Mouse (Mus musculus) skeletal muscle tissue, adult 2 months (tissue): ENCODE data around the gene Cacna1b.

Experiments
- DNase-seq: peaks from one replicate; pipeline ENCODE4 v3.0.0-alpha.2; 2012; ENCODE audit warnings: low read depth, low spot score

Gene Cacna1b

DNA sequence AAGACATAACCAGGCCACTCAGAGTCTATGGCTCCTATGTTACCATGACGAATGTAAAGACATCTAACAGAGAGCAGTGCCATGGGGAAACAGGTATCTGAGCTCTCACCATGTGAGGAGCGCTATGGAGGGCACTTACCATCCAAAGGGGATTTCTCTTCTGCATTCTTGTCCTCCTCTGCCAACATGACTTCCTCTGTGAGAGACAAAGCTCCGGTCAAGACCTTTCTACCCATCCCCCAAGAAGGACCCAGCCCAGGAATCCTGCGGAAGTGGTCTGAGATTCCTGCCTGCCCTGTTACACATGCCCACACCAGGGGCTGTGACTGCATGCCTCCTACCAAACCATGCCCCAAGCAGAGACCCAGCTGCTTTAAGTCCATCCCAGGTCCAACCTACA, 44.0 kb downstream of the Cacna1b start:
- DNase-seq, result no peak

DNA sequence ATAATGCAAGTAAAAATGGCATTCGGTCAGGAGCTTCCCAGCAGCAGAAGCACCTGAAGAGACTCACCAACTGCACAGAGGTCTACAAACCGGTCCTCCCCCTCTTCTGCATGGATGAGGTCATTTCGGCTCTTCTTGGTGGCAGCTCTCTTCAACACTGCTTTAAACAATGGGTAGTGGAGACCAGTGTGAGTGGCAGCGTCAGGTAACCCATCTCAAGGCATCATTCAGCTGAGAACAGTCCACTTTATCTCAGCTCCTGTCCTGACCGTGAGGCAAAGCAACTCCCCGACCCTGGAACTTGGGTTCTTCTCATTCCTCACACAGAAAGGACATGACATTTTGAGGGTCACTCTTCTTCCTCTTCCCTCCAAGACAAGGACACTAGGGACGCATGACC, 45.0 kb downstream of the Cacna1b start:
- DNase-seq, result no peak

DNA sequence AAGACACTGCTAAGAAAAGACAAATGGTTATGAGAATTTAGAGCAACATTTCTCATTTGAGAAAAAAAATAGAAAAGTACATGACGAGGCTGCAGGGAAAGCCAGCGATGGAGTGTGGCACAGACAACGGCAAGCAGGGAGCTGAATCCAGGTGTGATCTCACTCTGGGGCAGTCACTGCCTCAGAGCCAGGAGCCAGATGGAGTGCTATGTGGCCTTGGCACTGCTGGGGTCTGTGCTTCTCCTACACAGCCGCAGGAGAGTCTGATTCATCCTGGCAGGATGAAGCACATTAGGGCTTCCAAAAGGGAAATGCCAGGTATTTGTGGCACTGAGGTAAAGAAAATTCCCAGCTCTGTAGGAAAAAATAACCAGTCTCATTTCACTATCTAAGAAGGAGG, 45.5 kb downstream of the Cacna1b start:
- no peak for DNase-seq

DNA sequence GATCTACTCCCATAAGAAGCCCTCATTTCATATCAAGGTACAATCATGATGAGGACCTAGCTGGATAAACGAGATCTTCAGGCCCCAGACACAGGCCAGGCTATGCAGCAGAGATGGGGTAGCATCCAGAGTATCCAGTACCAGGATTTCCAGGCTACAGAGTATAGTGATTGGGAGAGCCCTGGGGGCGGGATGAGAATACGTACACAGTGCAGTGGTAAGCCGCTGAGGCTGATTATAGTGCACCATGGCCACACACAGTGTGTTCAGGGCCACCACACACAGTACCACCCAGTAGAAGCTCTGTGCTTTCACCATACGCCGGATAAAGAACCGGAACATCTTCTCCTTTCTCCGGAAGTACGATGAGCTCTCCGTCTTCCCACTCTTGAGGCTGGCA, 57.0 kb downstream of the Cacna1b start:
- DNase-seq, result no peak

DNA sequence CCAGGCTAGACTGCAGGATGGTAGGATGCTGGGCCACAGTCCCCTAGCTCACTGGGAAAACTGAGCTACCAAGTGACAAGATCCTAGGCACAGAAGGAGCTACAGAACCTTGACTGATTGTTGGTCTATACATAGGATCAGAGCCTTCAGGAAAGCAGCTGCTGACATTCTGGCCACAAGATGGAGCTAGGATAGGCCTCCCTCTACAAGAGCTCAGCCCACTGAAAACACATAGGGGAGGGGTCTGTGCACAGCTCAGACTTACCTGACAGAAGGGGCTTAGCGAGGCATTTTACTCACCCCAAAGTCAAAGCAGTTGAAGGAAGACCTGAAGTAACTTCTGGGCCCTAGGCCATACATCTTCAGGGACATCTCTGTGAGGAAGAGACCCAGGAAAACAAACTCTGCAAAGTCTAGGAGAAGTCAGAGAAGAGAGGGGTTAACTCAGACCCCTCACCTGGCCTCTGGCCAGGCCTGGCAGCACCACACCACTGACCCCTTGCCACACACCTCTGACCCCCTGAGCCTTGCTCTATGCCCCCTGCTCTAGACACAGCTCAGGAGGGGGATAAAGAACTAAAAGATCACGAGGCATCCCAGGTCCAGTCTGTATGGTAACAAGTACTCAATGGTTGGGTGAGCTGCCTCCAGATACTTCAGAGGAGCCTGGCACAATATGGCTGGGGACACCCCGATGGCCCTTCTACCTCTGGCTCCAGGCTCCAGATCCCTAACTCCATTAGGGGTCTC, 60.6 kb downstream of the Cacna1b start:
- DNase-seq, result no peak

DNA sequence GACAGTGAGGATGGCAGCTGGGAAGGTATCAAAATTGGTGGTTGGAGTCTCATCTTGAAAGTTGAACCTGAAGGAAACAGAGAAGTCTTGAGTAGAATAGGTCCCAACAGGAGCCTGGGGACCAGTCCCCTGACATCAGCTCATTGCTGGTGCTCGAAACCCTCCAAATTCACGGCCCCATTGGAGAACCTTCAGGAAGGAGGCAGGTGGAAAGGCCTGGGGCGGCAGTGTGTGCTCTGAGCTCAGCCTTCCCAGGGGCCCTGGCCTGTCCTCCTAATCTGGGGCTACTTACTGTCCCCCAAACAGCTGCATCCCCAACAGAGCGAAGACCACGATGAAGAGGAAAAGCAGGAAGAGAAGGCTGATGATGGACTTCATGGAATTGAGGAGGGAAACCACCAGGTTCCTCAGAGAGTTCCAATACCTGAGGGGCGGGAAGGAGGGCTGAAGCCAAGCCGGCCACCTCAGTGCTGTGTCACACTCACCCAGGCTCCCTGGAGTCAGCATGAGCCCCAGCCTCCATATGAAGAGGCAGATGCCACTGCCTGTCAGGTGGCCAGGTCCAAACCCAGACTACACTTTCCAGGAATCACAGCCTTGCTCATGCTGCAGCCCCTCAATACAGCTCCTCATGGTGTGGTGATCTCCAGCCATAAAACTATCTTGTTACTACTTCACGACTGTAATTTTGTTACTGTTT, 65.5 kb downstream of the Cacna1b start:
- no peak for DNase-seq

DNA sequence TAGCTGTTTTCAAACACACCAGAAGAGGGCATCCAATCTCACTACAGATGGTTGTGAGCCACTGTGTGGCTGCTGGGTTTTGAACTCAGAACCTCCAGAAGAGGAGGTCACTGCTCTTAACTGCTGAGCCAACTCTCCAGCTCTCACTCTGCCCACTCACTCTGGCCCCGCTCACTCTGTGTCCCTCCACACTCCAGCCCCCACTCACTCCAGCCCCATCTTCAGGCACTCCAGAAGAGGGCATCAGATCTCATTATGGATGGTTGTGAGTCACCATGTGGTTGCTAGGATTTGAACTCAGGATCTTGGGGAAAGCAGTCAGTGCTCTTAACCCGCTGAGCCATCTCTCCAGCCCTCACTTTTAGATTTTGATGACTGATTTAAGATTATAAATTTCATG, 70.6 kb downstream of the Cacna1b start:
- no peak for DNase-seq

DNA sequence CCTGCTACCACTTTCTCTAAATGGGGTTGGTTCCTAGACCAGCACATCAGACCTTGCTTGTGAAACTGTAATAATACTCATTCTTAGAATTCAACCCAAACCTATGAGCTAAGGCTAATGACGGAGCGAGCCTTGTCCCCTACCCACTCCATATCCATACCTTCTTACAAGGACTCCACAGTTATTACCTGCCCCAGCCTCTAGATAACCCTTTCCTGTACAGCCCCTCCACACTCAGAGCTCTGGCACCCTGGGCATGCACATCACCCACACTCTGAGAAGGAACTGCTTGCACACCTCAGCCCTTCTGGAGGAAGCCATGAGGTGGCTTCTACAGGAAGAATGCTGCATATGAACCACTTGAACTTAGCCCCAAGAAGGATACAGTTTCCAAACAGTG, 72.6 kb downstream of the Cacna1b start:
- no peak for DNase-seq

DNA sequence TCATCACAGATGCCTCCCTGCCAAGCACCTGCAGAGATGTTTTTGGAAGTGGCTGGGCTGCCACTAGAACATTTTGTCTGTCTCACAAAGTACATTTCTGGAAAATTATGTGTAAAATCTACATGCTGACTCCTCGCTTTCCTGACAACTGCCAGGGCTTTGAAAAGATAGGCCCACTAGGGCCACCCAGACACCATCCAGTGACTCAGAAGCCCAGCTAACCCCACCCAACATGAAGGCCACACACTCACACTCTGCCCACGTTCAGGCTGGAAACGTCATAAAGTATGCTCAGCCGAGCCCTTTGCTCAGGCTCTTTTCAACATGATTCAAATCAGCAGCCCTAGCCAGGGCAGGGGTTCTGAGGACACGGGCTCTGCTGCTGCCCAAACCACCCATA, 77.6 kb downstream of the Cacna1b start:
- no peak for DNase-seq

DNA sequence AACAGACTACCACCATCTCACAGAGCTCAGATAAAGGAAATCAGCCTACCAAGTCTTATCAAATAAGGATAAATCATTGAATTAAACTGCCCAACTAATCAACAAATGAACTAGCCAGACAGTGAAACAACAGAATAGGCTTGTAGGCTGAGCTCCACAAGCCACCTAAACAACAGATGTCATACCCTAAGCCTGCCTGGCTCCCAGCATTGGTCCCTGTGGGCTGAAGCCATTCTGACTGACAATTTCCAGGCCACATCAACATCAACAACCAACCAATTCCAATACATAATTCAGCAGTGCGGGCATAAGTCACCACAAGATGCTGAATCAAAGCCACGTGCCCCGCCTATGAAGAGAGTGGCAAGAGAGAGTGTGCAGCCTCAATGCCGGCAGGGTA, 78.2 kb downstream of the Cacna1b start:
- no peak for DNase-seq

DNA sequence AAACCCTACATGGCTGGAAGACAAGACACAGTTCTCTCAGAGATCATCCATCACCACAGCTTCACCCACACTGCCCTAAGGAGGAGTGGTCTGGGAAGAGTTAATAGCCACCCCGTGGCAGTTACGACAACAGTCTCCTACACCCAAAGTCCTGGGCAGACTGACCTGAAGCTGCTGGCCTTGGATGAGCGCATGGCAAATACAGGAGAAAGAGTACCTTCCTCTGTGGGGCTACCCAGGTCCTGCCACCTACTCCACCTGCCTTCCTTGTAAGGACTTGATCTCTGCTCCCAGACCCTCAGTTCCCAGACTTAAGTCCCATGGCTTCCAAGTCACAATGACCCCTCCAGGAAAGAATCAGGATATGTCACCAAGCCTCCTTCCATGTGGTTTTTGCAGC, 79.7 kb downstream of the Cacna1b start:
- no peak for DNase-seq

DNA sequence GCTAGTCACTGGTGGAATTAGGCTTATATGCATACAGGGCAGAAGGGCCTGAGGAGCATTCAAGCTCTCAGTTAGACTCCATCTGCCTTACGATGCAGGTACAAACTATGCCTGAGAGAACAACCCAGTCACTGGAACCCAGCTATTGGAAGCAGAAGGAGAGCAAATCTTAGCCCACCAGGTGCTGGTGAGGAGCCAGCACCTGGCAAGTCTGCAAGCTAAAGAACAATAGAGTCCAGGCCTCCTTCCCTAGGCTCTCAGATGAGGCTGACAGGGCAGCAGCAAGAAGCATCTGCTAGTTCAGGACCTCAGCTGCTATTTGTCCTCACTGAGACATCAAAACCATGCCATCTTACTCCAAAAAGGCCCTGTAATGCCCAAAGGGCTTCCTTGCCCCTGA, 82.2 kb downstream of the Cacna1b start:
- no peak for DNase-seq

DNA sequence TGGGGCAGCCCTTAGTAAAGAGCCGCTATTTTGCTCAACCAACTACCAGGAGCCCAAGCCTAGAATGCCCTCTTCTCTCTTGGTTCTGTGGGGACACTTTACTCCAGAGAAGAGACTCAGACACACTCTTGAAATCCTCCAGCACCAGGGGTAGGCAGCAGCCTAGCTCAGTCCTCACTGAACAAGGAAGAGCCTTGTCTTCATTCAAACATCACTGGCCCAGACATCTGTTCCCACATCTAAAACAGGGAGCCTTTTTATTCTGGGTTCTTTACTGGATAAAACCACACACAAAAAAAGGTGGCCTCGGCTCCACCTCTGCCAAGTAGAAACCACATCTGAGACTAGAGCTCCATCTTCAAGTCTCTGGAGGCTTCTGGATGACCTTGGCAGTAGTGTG, 82.8 kb downstream of the Cacna1b start:
- no peak for DNase-seq

DNA sequence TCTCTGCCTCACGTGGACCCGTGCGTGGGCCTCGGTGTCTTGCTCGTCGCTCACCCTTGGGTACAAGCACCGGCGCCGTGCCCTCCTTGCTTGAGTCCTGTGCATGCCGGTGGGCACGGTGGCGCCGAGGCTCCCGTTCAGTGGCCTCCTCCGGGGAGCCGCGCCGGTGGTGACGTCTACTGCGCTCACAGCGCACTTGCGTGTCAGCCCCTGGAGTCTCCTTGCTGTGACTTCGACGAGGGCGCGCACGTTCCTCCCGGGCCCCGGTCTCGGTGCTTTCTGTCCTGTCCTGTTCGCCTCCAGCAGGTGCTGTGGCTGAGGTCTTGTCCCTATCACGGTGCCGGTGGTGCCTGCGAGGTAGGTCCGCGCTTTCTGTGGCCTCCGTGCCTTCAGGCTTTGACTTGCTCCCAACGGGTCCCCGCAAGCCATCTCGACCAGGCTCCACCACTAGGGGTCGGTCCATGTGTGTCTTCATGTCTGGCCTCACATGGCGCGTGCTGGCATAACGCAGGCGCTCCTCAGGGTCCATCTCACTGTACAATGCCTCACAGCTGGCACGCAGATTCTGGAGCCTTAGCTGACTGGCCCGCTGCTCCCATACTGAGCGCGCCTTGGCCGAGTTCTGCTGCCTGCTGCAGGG, 83.8 kb downstream of the Cacna1b start:
- no peak for DNase-seq

DNA sequence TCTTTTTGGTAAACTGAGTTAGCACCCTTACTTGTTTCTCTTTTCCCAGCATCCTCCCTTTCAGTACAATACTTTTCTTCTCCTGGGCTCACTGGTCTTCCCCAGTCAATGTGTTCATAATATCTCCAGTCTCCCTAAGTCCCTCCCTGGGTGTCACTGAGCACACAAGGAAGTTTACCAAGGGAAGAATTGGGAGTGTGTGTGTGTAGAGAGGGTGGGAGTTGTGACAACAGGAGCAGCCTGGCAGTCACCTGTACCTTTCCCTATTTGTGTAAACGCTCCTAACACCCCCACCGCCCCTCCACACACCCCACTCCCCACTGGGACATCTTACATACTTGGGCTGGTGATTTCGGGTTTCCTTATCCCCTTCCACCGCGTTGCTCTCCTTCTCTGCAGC, 84.4 kb downstream of the Cacna1b start:
- no peak for DNase-seq

DNA sequence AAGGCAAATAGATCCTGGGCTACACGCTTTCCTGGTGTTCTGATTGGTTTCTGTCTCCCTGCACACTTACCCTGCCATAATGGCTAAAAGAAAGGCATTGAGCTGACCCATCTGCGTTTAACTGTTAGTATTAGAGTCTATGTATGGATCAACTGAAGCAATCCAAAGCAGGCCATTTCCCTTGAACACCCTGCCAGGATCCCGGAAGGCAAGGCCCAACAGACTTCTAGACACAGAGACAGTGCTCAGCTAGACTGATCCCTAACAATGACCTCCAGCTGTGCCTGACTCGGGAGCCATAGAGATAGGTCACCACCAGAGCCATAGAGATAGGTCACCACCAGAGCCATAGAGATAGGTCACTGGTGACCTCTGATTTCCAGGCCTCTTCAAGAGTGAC, 84.8 kb downstream of the Cacna1b start:
- DNase-seq, result no peak

DNA sequence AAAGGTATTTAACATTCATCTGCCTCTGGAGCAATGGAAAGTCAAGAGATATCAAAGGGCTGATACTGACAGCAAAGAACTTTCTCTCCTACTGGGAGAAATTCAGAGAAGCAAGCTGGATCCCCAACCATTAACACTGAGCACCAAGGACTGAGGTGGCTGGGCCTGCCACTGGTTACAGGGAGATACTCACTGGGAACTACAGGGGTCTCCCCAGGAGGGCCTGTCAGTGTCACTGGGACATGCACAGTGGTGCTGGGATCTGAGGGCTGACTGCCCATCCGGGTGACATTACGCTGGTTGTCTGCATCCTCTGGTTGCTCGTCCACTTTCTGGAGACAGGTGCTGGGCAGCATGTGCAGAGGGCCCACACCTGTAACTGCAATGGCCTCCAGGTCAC, 85.3 kb downstream of the Cacna1b start:
- DNase-seq, result no peak

DNA sequence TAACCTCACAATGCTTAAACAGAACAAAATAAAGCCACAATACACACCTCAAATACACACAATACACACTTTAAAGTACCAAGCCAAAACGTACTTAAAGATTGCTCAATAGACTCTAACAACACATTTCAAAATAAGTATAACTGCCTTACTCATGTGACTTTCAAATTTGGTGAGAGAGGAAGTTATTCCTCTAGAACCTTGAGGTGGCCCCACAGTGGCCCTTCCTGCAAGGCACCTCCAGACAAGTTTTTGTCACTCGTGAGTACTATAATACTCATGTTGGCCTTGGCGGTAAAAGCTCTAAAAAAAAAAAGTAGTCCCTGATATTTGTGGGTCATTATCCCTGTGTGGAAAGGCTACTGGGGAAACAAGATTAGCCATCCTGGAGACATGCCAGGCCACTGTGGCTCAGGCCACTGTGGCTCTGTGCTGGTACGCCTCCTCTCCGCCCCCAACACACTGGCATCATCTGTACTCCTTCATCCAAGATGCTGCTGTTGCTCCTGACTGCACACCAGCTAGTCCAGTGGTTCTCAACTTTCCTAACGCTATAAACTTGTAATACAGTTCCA, 88.4 kb downstream of the Cacna1b start:
- DNase-seq, result no peak

DNA sequence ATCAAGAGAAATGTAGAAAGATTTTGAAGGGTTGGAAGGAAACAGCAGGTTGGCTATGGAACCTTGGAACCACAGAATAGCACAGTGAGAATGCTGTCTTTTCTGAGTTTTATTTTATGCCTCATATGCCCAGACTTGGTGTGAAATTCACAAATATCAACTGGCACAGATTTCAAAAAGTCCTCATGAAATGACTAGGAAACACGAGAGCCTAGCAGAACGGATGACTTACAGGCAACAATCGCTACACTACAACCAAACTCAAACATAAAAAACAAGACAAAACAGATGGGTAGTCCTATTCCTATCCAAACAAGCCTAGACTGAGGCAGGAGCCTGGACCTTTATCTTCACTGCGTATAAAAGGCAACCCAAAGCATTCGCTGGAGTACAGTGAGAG, 94.4 kb downstream of the Cacna1b start:
- DNase-seq, result no peak

DNA sequence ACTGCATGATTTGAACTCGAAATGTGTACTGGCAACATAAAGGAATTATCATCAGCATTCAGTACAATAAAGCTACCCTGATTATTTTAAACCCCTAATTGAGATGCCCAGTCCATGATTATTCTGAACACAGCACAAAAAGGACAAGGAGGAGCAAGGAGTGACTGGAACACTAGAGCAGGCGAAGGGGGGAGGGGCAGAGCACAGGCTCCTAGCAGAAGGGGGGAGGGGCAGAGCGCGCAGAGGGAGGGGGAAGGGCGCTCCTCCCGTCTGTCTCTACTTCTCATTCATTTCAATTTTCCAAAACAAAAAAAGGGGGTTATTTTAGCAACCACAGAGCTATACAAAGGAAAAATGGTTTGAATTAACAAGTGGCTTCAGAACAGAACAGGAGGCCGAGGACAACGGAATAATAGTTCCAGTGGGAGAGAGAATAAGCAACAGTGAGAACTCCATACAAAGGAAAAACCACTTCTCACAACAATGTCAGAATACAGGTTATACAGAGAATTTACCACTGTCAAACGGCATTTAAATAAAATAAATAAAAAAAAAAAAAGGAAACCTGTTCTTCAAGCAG, 98.2 kb downstream of the Cacna1b start:
- no peak for DNase-seq

DNA sequence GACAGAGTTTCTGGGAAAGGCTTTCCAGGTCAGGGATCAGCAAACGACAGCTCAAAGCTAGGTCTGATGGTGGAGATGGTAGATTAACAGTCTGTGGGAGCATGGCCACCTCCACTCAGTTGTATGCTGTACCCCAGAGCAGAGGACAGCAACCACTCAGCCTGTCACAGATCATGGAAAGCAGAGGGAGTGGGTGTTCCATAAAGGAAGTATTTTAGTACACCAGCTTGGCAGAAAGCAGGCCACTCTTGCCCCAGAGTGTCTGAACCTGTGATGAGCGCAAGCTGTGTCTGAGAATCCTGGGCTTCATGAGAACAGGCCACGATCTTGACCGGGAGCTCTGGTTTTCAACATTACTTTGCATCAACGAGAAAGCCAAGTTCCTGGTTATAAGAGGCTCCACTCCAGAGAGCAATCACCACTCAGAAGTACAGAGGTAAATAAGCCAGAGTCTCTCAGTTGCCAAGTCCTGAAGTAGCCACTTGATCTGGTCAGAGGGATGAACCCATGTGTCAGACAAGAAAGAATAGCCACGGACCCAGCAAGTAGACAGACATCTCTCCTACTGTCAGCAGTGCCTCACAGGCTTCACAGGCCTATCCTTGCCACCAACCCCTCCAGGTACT, 103.7 kb downstream of the Cacna1b start:
- no peak for DNase-seq

DNA sequence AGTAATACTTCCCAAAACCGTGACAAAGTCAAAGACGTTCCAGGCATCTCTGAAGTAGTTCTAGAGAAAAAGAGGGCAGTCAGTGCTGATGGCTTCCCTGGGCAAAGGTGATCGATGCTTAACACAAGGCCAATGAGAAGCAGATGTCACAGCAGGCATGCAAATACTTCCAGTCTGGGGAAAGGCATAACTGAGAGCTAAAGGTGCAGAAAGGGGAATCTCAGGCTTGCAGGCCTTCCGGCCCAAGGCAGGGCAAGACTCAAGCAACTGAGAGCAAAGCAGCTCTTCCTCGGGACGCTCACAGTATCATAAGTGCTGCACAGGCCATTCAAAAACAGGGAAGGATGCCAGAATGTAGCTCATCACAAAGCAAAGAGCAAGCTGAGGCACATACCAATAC, 114.4 kb downstream of the Cacna1b start:
- DNase-seq, result no peak
